Mouse (Mus musculus) ovary, postnatal 10 days (tissue): ENCODE measurements around the gene Zfp715.
"Not testable (repeated sequence)": the region's sequence is repeated elsewhere in the genome, so short reads cannot be mapped to it uniquely, and the experiment has no call there.

Experiments
- DNase-seq: peaks from one replicate; pipeline ENCODE4 v3.0.0; 2022; ENCODE audit warnings: low spot score

The Zfp715 gene

DNA sequence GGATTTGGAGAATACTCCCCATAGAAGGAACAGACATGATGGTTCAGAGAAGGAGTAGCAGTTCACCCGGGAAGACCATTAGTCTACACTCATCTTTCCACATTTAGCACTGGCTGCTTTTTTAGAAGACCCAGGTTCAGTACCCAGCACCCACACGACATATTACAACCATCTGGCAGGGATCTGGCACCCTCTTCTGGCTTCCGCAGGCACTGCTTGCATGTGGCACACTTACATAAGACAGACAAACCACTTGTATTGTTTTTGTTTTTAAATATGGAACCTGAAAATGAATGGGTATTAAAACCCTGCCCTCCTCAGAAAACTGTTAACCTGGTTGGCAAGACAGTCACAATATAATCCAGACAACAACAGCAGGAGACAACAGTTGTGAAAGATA is 21.6 kb downstream of the Zfp715 start:
- DNase-seq = no peak

DNA sequence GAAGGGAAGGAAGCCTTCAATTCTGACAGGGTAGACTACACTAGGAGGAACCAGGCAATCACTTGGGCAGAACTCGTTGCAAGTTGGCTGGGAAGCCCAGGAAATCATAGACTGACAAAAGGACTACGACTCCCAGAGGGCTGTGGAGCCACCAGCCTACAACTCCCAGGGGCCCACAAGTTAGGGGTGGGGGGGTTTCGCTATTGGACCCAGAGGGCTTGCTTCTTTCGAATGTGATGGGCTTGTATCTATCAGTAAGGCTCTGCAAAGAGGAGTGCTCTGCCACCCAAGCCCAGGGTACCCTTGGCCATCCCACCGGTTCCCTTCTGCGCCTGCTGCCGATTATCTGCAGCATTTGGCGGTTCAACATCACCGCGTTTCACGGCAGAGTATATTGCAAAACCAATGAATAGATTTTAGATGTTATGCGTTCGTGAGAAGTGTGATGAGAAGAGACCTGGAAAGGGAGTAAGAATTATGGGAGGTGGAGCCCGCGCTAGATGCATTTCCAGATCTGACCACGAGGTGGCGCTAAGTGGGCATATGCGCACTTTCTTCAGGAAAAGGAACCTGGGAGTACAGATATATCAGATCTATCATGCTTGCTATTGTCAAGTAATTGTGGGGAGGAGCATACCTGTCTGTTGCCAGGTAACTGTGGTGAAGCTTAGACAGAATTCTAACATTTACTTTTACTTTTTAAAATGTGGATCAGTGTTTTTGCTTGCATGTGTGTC is 30.1 kb downstream of the Zfp715 start:
- peak; percentile 61 for DNase-seq

DNA sequence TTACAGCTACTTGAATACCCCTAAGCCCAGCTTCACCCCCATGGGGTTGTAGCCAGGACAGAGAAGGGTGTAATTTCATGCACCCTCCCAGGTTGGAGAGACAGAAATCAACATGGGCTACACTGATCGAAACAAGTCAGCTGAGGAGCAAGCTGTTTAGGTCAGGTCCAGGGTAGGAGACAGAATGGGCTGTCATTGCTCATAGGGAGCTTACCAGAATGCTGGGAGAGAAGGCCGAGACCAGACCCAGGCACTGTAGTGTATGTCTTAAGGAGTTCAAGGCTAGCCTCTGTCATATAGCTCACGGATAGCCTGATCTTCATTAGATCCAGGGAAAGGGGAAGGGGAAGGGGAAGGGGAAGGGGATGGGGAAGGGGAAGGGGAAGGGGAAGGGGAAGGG is 30.6 kb downstream of the Zfp715 start:
- no peak for DNase-seq

DNA sequence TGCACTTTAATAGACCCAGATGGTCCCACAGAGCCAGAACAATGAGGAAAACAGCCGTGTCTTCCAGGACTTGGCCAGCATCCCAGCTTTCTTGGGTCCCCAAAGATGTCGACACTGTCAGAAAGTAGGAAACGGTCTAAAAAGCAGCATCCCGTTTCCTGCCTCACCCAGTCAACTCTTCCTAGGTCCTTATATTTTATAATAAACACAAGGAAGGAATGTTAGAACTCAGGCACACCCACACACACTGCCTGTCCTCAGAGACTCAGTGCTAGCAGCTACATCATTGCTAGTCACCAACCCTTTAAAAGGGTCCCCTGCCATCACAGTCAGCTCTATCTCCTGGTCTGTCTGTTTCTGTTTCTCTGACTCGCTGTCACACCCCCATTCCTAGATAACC is 35.7 kb downstream of the Zfp715 start:
- DNase-seq = no peak

DNA sequence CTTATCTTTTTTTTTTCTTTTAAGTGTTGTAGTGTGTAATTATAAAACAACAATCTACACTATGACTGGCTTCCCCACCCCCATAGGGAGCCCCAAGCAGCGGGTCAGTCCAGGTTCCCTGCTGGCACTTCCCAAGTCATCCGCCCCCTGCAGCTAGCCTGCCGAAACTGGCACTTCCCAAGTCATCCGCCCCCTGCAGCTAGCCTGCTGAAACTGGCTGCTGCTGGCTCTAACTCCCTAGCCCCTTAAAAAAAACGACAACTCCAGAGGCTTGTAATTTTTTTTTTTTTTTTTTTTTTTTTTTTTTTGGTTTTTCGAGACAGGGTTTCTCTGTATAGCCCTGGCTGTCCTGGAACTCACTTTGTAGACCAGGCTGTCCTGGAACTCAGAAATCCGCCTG is 36.9 kb downstream of the Zfp715 start:
- DNase-seq = not testable (repeated sequence)

DNA sequence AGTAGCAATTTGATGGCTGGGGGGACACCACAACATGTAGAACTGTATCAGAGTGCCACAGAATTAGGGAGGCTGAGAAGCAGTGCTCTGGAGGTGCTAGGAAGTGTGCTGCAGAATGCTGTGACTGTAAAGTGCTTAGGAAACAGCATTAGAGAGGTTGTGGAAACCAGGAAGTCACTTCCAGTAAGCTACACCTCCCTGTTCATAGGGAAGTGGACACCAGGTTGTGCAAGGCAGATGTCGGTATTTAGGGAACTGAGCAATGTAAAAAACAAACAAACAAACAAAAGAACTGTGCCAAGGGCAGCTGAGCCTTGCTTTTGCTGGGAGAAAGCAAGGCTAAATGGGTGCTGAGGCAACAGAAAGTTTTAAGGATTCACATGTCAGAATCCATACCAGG is 39.6 kb downstream of the Zfp715 start:
- no peak for DNase-seq

DNA sequence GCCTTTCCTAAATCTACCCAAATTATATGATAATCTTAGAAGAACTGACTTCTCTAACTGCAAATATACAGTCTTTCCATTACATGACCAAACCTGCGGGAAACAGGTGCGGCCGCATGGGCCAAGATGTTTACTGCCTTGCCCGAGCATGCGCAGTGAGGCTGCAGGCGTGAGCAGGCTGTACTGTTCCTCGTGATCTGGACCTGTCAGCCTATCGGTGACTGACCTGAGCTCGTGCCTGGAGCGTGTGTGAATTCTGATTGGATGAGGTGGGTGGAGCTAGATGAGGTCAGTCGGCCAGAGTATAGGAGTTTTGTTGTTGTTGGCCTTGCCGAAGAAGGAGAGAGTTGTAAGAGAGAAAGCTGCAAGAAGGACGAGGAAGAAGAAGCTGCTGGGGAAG is 45.7 kb downstream of the Zfp715 start:
- DNase-seq = not testable (repeated sequence)

DNA sequence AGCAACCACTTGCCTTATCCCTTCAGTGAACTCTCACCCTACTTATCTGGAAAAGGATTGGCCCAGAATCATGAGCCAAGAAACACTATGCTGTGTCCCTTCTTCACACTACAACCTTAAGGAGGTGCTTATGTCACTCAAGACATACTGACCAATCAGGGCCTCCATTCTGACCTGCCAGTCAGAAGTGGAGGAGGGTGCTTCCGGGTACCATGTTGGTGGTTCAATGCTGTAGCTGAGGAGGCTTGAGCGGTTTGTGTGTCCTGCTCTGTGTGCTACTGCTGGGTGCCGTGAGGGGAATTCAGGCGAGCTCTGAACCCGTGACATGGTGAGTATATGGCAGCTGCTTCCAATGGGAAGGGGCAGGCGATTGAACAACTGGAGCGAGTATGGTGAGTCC is 59.6 kb downstream of the Zfp715 start:
- DNase-seq = no peak

DNA sequence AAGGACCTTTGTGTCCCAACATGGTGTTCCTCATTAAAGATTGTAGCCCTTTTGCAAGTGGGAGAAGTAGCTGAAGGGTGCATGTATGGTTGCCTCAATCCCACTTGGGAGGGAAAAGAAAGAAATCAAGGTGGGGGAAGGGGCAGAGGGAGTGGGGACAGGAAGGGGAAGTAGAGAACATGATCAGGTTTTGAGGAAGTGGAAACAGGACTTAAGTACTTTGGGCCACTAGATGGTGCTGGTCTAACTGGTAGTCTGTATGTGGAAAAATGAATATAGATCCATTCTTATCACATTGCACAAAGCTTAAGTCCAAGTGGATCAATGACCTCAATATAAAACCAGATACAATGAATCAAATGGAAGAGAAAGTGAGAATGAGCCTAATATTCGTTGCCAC is 62.4 kb downstream of the Zfp715 start:
- DNase-seq = not testable (repeated sequence)
